Mouse (Mus musculus) CD4-positive helper T cell, adult 2 months (primary cell): ENCODE results near the gene Fundc2.

Experiments used
- DNase-seq: peaks from one replicate; pipeline ENCODE4 v3.0.0-alpha.2; 2012; ENCODE audit warnings: low read depth, missing footprints, low spot score

The Fundc2 gene

DNA sequence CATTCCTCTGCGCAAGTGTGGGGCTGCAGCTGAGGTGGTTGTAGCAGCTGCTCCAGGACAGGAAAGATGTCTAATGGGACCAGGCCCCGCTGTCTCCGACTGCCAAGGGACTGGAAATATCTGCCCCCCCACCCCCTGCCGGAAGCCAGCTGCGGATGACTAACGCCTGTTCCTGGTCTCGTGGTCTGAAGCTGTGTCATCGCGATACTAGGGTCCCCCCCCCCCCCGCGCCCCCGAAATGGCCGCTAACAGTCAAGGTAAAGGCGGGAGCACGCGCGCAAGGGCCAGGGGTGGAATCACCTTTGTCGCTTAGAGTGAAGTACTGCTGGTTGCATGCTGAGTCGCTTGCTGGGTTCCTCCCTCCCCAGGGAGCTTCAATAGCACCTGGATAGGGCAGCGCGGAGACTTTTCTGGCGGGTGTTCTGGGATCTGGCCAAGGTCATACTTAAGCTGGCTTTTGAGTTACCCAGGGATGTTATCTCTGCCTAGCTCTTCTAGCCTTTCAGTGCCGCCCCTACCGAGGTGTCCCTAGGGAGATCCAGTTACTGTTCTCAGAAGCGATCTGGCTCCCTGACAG is at the start of gene Fundc2, which contains the start of gene F8:
TSS of gene Fundc2 (plus strand) at position 205 of the 577 bp plus-strand sequence.
TSS of gene F8 (minus strand) at position 421 of the 577 bp plus-strand sequence.
- DNase-seq: peak; percentile 86

DNA sequence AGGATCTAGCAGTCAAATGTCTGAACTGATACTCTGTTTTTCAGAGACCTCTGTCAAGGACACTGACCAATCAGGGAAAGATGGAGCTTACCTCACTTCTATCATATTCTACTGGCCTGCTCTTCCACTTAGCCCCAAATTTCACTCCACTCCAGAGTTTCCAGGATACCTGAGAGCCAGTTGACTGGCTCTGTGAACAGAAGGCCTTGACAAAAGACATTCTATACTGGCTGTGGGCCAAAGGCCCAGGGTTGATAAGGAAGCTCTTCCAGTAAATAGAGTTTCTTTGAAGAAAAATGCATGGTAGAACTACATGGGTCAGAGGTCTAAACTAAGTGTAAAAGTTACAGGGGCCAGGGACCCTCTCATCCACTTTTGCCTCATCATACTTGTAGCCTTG is 12.0 kb upstream of the Fundc2 start:
- DNase-seq: no peak

DNA sequence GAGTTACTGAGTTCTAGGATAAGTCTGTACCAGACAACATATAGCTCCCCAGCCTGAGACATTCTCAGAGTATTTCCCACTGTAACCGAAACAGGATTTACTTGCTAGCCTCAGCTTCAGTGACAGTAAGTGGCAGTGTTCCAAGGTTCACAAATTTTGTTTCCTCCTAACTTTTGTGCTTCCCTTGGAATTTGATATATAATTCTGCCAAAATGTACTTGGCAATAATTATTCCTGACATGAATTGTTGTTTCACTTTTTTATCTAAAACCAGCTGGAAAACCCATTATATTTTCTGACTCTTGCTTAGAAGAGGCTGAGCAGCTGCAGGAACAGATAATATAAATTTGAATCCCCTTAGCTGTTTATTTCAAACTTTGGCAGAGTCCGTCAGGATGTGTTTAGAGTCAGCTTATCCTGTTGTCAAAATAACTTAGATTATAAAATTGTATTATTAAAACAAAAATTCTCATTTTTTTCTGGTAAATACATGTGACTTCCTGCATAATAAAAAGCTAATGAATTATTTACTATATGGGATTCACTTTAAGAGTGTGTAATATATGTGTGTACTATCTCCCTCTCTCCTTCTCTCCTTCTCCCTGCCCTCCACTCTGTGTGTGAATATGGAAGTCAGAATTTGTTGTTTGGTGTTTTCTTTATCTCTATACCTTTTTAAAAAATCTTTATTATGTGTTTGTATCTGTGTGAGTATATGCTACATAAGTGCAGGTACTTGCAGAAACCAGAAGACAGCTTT is 9.4 kb upstream of the Fundc2 start:
- DNase-seq: no peak

DNA sequence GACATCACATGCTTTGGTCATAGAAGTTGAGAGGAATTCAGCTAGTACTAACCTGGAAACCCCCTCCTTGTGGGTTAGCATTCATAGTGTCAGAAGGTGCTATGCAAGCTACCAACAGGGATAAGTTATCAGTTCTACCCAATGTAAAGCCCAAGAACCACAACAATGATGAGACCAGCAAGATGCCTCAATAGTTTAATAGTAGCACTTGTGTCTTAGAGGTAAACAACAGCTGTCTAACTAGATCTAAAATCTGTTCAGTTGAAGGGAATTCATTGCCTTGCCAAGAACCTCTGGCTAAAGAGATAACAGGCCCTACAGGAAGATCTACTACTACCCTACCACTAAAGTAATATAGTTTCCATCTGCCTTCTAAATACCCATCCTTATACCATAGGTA is 5.4 kb upstream of the Fundc2 start:
- DNase-seq: no peak

DNA sequence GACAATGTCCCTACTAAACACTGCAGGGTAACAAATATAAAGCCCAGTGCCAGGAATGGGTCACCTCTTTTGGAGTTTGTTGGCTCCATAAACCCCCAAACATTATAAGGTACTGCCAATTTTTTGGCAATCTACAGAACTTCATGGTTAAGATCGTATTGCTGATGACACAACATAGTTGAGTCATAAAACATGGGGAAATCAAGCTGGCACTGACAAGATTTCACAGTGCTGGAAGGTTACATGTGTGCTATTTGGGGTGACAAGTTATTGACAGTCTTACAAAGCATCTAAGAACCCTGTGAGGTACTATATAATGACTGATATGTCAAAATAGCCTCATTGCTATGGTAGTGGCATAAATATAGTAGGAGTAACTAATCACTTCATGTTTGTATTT is 1.0 kb upstream of the Fundc2 start:
- DNase-seq: no peak

DNA sequence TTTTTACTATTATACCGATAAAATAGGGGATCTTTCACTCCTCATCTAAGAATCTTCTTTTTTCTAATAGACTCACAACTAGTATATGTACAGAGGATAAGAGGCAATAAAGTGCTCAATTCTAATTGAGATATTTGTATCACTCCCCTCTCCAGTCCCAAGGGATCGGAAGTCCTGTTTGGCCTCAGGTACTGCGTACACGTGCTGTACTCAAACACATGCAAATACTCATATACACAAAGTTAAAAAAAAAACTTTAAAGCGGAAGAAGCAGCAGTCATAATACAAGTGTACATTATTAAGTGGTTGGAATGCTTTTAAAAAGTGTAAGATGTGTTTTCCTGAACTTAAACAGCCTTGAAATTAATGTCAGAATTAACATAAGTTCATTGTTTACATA is 500 bp upstream of the Fundc2 start:
- DNase-seq: no peak

DNA sequence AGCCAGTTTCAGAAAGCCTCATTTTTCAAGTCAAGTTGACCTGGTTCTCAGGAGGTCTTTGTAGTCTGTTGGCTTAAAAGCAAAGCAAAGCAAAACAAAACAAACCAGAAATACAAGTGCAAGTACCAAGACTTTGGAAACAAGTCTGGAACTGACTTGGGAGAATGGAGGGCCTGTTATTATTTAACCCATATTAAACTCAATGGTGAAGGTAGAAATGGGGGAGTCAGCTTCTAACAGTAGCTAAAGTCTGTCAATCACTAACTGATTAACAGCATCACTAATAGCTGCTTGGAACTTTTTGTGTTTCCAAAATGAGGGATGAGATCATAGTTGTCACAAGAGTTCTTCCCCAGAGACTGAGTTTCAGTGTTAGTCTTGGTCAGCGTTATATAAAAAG is 17.3 kb downstream of the Fundc2 start:
- DNase-seq: no peak

DNA sequence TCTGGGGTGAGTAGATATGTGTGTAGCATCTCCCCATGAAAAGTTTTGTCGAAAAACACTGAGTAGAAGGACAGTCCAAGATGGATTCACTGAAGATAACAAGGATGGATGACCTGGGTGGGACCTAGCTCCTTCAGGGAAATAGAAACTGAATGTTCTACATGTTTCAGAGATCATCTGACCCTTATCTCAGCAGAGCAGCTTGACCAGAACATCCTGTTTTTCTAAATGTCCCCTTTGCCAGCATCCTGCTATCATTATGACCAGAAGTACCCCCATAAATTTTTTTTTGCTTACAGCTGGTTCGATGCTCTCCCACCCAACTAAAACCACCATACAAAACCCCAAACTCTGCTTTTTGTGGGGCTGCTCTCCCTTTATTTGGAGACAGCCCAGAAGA is 20.5 kb downstream of the Fundc2 start:
- DNase-seq: no peak

DNA sequence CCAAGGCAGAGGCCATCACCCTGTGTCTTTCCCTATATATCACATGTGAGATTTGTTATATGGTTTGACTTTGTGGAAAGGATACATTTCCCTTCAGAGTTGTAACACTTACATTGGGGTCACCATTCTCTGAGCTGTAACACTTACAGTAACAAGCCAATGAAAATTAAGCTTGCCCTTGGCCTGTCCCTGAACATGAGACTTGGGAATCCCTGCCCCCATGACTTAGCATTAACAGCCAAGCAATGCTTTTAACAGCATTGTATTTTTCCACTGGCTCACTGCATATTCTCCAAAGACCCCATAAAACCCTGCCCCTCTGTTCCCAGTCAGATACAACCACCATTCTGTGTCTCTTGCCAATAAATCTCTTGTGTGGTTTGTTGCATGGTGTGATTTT is 21.2 kb downstream of the Fundc2 start:
- no peak for DNase-seq

DNA sequence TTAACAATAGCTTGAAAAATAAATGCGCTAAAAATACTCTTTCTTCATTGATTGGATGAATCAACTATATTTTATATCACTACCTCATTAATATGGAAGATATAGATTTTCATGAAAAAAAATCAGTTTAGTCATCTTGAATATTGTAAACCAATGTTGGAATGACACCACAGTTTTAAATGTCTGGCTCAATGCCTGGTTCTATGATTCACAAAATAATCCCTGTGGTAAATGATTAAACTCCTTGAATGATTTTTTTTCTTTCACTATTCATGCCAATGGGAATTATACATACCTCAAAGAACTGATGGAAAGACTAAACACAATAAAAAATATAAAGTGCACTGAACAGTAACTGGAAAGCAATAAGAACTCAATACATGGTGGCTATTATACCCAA is 27.5 kb downstream of the Fundc2 start:
- DNase-seq: no peak

DNA sequence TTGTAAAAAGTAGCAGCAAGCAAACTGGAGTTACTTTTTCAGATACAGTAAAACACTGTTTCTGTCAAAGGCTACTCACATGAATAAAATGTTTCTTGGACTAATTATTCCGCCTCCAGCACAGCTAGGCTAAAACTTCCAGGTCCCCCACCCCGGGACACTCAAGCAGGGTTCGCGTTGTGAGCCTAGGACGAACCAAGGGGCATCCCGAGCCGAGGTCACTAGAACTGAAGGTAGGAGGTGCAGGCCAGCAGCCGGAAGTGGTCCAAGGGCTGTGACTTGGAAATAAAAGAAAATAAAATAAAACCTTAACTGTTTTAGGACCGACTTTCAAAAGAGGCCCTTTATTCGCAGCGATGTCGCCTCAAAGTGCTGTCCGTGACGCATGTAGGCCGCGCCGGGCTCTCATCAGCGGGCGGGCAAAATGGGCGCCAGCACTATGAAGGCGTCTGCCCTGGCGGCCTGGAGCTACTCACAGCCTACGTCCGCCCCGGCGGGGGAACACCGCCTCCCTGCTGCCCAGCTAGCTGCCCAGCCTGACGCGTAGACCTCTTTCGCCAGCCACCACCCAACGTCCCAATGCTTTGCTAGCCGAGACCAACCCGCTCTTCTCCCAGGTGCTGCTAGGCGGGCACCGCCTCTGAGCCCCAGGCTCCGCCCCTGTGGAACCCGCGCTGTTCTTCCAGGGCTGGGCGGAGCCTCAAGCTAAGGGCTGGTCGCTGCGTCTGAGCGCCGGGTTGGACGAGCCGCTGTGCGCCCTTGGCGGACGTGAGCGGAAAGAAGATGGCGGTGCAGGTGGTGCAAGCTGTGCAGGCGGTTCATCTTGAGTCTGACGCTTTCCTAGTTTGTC is 34.0 kb downstream of the Fundc2 start, which contains the start of the genes Cmc4, Mtcp1 and Brcc3:
TSS of gene Cmc4 (minus strand) at position 649 of the 850 bp plus-strand sequence.
TSS of gene Mtcp1 (minus strand) at position 653 of the 850 bp plus-strand sequence.
TSS of gene Brcc3 (plus strand) at position 693 of the 850 bp plus-strand sequence.
- DNase-seq: peak; percentile 93
